Mouse (Mus musculus): ENCODE results near the gene Gli2.

Gli2 gene

GRCm38 (mm10) chr1:119053402-119053841 is at the start of gene Gli2:
Gene Gli2, minus strand, starts transcription at chr1:119053619.
- ATAC-seq (ENCODE audit: low TSS enrichment), result peak; percentile 90

GRCm38 (mm10) chr1:119097921-119098521 is 44.6 kb upstream of the Gli2 start:
- ATAC-seq (ENCODE audit: low TSS enrichment), result no peak

GRCm38 (mm10) chr1:119093739-119094138 is 40.3 kb upstream of the Gli2 start:
- peak; percentile 87 for ATAC-seq (ENCODE audit: low TSS enrichment)

- no peak for ATAC-seq (ENCODE audit: low TSS enrichment)
Observed at GRCm38 (mm10) chr1:119089887-119090620, 36.6 kb upstream of the Gli2 start.

- ATAC-seq (ENCODE audit: low TSS enrichment), result peak; percentile 80
Observed at GRCm38 (mm10) chr1:119087539-119087938, 34.1 kb upstream of the Gli2 start.

- no peak for ATAC-seq (ENCODE audit: low TSS enrichment)
Observed at GRCm38 (mm10) chr1:119085771-119086170, 32.4 kb upstream of the Gli2 start.

GRCm38 (mm10) chr1:119083468-119083921 is 30.1 kb upstream of the Gli2 start:
- ATAC-seq (ENCODE audit: low TSS enrichment), result peak; percentile 78

GRCm38 (mm10) chr1:119082231-119082991 is 29.0 kb upstream of the Gli2 start:
- peak; percentile 68; the same call in 1 of the 2 replicates for ATAC-seq (ENCODE audit: low TSS enrichment)

GRCm38 (mm10) chr1:119077933-119078332 is 24.5 kb upstream of the Gli2 start:
- ATAC-seq (ENCODE audit: low TSS enrichment), result no peak

- ATAC-seq (ENCODE audit: low TSS enrichment), result no peak
Observed at GRCm38 (mm10) chr1:119076333-119076732, 22.9 kb upstream of the Gli2 start.

GRCm38 (mm10) chr1:119075916-119076315 is 22.5 kb upstream of the Gli2 start:
- ATAC-seq (ENCODE audit: low TSS enrichment), result no peak

GRCm38 (mm10) chr1:119075500-119075899 is 22.1 kb upstream of the Gli2 start:
- ATAC-seq (ENCODE audit: low TSS enrichment), result no peak

- no peak for ATAC-seq (ENCODE audit: low TSS enrichment)
Observed at GRCm38 (mm10) chr1:119074910-119075309, 21.5 kb upstream of the Gli2 start.

GRCm38 (mm10) chr1:119073876-119074275 is 20.5 kb upstream of the Gli2 start:
- no peak for ATAC-seq (ENCODE audit: low TSS enrichment)

GRCm38 (mm10) chr1:119064892-119065671 is 11.7 kb upstream of the Gli2 start:
- no peak for ATAC-seq (ENCODE audit: low TSS enrichment)

GRCm38 (mm10) chr1:119056491-119056890 is 3.1 kb upstream of the Gli2 start:
- ATAC-seq (ENCODE audit: low TSS enrichment), result no peak

- no peak for ATAC-seq (ENCODE audit: low TSS enrichment)
Observed at GRCm38 (mm10) chr1:119055801-119056200, 2.4 kb upstream of the Gli2 start.

- no peak for ATAC-seq (ENCODE audit: low TSS enrichment)
Observed at GRCm38 (mm10) chr1:119054468-119054867, 1.0 kb upstream of the Gli2 start.

GRCm38 (mm10) chr1:119053872-119054354 is 494 bp upstream of the Gli2 start:
- peak; percentile 3; the same call in 1 of the 2 replicates for ATAC-seq (ENCODE audit: low TSS enrichment)

- ATAC-seq (ENCODE audit: low TSS enrichment), result no peak
Observed at GRCm38 (mm10) chr1:119052631-119053177, 715 bp downstream of the Gli2 start.

- no peak for ATAC-seq (ENCODE audit: low TSS enrichment)
Observed at GRCm38 (mm10) chr1:119051938-119052551, 1.4 kb downstream of the Gli2 start.

All from frontal cortex, adult (tissue).